Mouse (Mus musculus) Patski (cell line): ENCODE measurements around the gene Polg2. TPM values are rescaled to one million over a fixed set of nuclear protein-coding genes. Genes with fewer than 3 reads are reported as not detected.
"Not testable (repeated sequence)": the region's sequence is repeated elsewhere in the genome, so short reads cannot be mapped to it uniquely, and the experiment has no call there.

Experiments
- ATAC-seq: fragments of 100-300 bp; one replicate; pipeline ENCODE4 v1.8.0; 2021
- CTCF ChIA-PET: fragments of 350-600 bp; sonication (Branson Sonifier 250); formaldehyde crosslinking; loops from one replicate; lab custom pipeline; 2022; ENCODE audit warnings: inconsistent platforms; lab: Charles Lee
- POLR2A ChIA-PET: fragments of 350-600 bp; sonication (Branson Sonifier 250); formaldehyde crosslinking; loops from one replicate; lab custom pipeline; 2022; ENCODE audit warnings: antibody characterized with exemption, inconsistent platforms; lab: Charles Lee
- DNase-seq: peaks from one replicate; pipeline ENCODE4 v3.0.0-alpha.2; 2011; ENCODE audit warnings: low read depth, low spot score
- H3K27me3 ChIP-seq: fragments of 371-371 bp; one replicate; pipeline ENCODE4 v1.5.1; 2021
- CTCF ChIP-seq: fragments of 100-300 bp; IDR thresholded peaks from one replicate; pipeline ENCODE4 v1.5.1; 2021
- in situ Hi-C: fragments of 300-500 bp; cut with MboI; formaldehyde crosslinking; loops from 3 replicates; pipeline ENCODE4 v1.11.1; 2018; ENCODE audit warnings: low pct_unique_long_range_greater_than_20kb, mixed read lengths
- polyA plus RNA-seq: library from polyadenylated mRNA; unstranded; gene quantifications from one replicate; pipeline ENCODE4 v1.2.3, GENCODE M21; 2021

The Polg2 gene
- polyA plus RNA-seq, 1 experiment from 2014 or later, result 8.6 TPM

DNA sequence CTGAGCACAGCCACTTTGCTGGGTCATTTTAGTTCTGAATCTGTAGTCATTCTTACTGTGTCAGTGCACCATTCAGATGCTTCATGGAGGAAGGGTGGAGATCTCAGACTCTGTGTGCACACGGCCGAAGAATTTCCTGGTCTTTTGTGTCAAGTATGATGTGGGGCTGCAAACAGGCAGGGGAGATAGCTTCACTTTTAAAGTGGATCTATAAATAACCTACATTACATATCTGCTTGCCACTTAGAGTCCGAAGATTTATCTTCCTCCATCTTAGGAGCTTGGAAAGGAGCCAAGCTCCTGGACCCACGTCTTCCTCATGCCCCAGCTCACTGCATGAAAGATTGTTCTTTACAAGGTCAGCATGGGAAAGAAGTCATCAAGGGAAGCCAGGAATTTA is 48.6 kb downstream of the Polg2 start:
- ChIA-PET POLR2A (no interaction called here), CTCF (interaction anchor here (2.0 kb wide), 1 partner anchor 12 kb away, joined by 9 read pairs; no protein-coding TSS in a partner anchor)
- ATAC-seq (no peak), DNase-seq (no peak)
- in situ Hi-C loops, result no loop called here
- H3K27me3 ChIP-seq, result no peaks in the 10 kb centered on the region
- no peak for TF ChIP-seq CTCF

DNA sequence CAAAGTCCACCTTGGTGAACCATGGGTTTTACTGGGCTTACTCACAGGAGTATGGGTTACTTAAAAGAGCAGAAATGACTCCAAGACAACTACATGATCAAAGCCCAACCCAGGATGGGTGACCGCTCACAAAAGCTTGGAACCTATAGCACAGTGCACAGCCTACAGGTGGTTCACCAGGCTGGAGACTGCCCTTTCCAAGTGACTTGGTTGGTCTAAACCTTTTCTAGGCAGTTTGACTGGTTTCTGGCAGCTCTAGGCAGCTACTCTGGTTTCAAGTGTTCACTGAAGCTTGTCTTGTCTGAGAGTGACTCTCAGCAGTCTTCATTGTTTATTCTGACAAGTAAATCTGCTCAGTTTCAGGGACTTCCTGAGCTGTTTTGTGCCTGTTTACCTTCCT is 49.7 kb downstream of the Polg2 start:
- TF ChIP-seq CTCF, result no peak
- no peaks in the 10 kb centered on the region for H3K27me3 ChIP-seq
- in situ Hi-C loops, result no loop called here
- ATAC-seq (no peak), DNase-seq (no peak)
- ChIA-PET CTCF (no interaction called here), POLR2A (no interaction called here)

DNA sequence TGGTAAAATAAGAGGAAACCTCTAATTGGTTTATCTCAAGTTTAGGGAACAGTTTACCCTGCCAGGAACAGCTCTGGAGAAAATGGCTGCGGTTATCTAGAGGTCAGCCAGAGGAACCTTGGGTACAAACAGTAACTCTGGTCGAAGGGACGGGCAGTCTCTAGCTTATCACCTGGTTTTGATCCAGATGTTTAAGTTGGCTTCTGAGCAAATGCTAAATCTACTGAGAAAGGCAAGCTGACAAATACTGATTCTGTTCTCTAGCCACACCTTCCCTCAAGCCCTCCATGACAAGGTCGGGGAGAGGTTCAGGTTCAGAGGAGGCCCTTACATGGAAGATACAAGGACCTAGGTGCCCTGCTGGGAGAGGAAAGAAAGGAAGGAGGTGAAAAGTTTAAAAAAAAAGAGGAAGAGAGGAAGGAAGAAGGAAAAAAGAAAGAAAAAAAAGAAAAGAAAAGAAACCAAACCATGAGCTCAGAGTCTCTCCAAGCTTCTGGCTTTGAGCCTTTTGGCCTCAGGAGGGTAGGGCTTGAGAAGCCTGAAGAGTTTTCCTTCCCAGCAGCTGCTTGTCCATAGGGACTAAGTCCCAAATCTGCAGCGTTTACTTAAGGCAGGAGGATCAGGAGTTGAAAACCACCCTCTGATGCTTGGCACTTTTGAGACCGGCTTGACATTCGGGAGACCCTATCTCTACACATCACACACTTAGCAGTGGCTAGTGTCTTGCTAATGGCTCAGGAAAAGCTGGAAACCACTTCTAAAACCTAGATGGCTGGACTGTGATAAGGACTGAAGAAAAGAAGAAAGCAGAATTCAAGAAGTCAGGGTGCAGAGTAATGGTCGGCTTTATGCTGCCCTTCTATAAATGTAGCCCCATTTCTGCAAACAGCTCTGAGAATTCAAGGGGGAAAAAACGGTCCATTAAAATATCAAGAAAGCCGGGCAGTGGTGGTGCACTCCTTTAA is 50.7 kb downstream of the Polg2 start:
- in situ Hi-C loops, result no loop called here
- H3K27me3 ChIP-seq, result no peaks in the 10 kb centered on the region
- CTCF ChIA-PET, result interaction anchor here (1.5 kb wide), 1 partner anchor 11 kb away, joined by 3 read pairs; no protein-coding TSS in a partner anchor
- DNase-seq (no peak), ATAC-seq (no peak)
- POLR2A ChIA-PET, result no interaction called here
- no peak for TF ChIP-seq CTCF

DNA sequence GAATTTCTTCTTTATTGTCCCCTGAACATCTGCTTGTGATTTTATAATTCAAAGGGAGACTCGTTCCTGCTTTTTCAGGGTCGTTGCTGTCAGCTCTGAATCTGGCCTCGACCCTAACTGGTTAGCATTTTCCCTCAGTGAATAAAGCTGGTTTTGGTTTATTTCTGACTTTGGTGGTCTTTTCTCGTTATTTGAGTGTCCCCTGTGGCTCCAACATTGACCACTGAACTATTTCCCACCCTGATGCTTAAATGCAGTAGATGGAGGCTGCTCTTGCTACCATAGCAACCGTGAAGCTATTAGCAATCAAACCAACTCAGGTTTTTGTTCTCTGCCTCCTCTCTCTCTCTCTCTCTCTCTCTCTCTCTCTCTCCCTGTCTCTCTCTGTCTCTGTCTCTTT is 51.4 kb downstream of the Polg2 start:
- ChIA-PET POLR2A (no interaction called here), CTCF (interaction anchor here (1.5 kb wide), 1 partner anchor 10 kb away, joined by 3 read pairs; no protein-coding TSS in a partner anchor)
- no peak for DNase-seq
- in situ Hi-C loops, result no loop called here
- H3K27me3 ChIP-seq, result no peaks in the 10 kb centered on the region
- no peak for ATAC-seq
- no peak for TF ChIP-seq CTCF

DNA sequence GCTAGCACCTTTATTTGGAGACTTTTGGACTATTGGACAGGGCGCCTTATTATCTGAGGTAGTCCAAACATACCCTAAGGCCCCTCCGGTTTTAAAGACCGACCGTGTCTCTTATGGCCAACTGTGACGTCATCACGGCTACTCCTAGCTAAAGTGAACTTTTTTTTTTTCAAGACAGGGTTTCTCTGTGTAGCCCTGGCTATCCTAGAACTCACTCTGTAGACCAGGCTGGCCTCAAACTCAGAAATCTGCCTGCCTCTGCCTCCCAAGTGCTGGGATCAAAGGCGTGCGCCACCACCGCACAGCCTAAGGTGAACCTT is 54.5 kb downstream of the Polg2 start:
- CTCF ChIA-PET, in situ Hi-C loops, ATAC-seq, DNase-seq, POLR2A ChIA-PET, H3K27me3 ChIP-seq: not testable (repeated sequence)

DNA sequence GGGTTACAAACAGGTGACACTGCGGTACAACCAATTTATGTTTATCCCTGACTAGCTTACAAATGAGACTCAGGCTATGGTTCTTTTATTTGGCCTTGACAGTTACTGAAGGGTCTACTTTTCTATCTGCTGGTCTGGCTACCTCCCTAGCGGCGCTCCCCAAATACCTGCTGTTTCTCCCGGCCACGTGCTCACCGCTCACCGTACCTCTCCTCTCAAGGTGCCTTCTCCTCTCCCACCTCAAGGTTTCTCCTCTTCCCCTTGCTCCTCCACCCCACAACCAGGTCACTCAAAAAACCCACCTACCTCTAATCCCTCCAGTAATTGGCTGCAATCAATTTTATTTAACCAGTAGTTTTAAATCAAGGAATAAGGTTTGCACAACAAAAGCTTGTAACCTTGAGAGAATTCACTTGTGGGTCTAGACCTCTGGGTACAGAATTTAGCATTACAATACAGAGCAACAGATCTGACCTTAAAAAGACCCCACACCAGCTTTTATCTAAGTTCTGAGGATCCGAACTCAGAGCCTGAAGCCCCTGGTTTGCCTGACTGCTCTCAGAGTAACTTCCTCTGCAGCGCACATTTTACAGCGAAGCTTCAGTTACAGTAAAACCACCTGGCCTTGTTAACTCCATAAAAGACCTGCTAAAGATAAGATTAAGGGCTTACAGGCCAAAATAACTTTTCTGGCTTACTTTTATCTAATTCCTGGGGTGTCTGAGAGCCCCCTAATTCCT is 55.0 kb downstream of the Polg2 start:
- DNase-seq (no peak), ATAC-seq (no peak)
- POLR2A ChIA-PET, result interaction anchor here (0.6 kb wide), 1 partner anchor 266 kb away, joined by 3 read pairs; no protein-coding TSS in a partner anchor
- CTCF ChIA-PET, result interaction anchor here (0.6 kb wide), 1 partner anchor 16 kb away, joined by 3 read pairs; no protein-coding TSS in a partner anchor
- no peak for TF ChIP-seq CTCF
- no peaks in the 10 kb centered on the region for H3K27me3 ChIP-seq
- in situ Hi-C loops, result no loop called here

DNA sequence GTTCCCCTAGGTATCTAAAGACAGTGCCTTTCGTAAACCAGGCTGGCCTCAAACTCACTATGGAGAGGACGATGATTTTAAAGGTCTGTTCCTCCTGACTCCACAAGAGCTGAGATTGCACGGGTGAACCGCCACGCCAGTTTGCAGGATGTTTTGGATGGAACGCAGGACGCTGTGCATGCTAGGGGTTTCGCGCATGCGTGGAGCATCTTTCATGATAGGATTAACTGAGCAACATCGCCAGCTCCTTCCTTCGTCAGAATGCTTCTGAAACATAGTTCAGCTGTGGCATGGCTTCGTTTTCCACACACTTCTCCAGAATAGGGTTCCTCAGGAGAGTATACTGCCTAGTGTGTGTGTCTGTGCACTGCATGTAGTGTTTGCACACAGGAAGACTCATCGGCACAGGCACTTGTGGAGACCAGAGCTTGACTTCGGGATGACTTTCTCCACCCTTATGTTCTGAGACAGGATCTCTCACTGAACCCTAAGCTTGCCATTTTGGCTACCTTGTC is 55.7 kb downstream of the Polg2 start:
- DNase-seq, result no peak
- no peaks in the 10 kb centered on the region for H3K27me3 ChIP-seq
- TF ChIP-seq CTCF, result no peak
- in situ Hi-C loops, result no loop called here
- POLR2A ChIA-PET, result interaction anchor here (0.6 kb wide), 1 partner anchor 266 kb away, joined by 3 read pairs; no protein-coding TSS in a partner anchor
- ATAC-seq, result no peak
- CTCF ChIA-PET, result interaction anchor here (0.6 kb wide), 1 partner anchor 16 kb away, joined by 3 read pairs; no protein-coding TSS in a partner anchor

DNA sequence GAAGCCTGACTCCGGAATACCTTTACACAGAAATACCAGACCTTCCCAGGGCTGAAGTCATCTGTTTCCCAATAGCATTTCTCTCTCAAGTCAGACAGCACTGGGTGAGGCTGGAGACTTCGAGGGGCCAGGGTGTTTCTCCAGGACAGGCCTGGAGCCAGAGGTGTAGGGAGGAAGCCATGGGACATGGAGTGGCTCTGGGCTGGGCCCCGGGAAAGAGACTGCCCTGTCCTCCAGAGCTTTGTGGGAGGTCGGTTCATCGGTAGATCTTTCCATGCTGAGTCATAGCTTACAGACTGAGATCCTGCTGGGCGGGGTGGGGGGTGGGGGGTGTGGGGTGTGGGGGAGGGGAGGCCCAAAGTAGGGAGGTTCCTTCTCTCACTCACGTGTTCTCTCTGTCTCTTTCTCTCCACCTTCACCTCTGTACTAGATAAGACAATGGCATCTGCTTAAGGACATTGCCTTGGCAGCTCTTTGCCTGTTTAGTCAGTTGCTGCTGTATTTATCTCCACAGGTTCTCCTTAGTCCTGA is 56.4 kb downstream of the Polg2 start:
- in situ Hi-C loops, result no loop called here
- DNase-seq (peak; percentile 27), ATAC-seq (peak; percentile 65)
- CTCF ChIA-PET, result interaction anchor here (0.7 kb wide), 1 partner anchor 57 kb away, joined by 3 read pairs; no protein-coding TSS in a partner anchor
- no peaks in the 10 kb centered on the region for H3K27me3 ChIP-seq
- POLR2A ChIA-PET, result no interaction called here
- TF ChIP-seq CTCF, result no peak

DNA sequence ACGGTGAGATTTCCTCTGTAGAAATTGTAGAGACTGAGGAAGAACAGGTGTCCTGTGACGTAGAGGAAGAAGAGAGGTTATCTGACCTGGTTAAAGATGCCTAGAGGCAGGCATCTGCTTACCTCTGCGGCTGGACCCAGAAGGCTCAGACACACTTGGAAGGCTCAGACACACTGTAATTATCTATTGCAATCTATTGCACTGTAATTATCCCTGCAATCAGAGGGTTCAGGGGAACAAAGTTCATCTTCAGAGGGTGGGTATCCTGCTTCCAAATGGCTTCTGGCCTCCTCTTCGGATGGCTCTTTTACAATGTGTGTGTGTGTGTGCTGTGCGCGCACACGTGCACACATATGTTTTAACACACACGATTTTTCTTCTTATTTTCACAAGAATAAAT is 59.0 kb downstream of the Polg2 start:
- no peak for TF ChIP-seq CTCF
- POLR2A ChIA-PET, result no interaction called here
- ATAC-seq, result no peak
- CTCF ChIA-PET, result no interaction called here
- no peaks in the 10 kb centered on the region for H3K27me3 ChIP-seq
- DNase-seq, result no peak
- in situ Hi-C loops, result no loop called here

Other genes starting within 250 kb of the Polg2 start
- gene Tex2, start 166.1 kb downstream of the Polg2 start, polyA plus RNA-seq, result 16.0 TPM
- 0.05 TPM for gene Pecam1, start 28.9 kb downstream of the Polg2 start, polyA plus RNA-seq
- gene Milr1, start 28.3 kb downstream of the Polg2 start, polyA plus RNA-seq, result 0.59 TPM
- gene Ddx5, start 9.6 kb upstream of the Polg2 start, polyA plus RNA-seq, result 757 TPM
- 19.4 TPM for gene Cep95, start 9.7 kb upstream of the Polg2 start, polyA plus RNA-seq
- 38.0 TPM for gene Smurf2, start 141.2 kb upstream of the Polg2 start, polyA plus RNA-seq
- 33.7 TPM for gene Kpna2, start 220.0 kb upstream of the Polg2 start, polyA plus RNA-seq
- 2.5 TPM for gene 1810010H24Rik, start 246.1 kb upstream of the Polg2 start, polyA plus RNA-seq